Mouse (Mus musculus) small intestine, adult 2 months (tissue): Measurements from ENCODE around the gene Mus81. TPM values are rescaled to one million over a fixed set of nuclear protein-coding genes. Genes with fewer than 3 reads are reported as not detected.
"Not testable (repeated sequence)": the region's sequence is repeated elsewhere in the genome, so short reads cannot be mapped to it uniquely, and the experiment has no call there.

Experiments
- H3K27ac ChIP-seq: fragments of 200-500 bp; 2 replicates; pipeline ENCODE4 v1.5.1; 2012; ENCODE audit warnings: low read depth, low read length, control low read depth, inconsistent platforms; ENCODE audit not compliant: insufficient read depth
- H3K27me3 ChIP-seq: fragments of 200-500 bp; 2 replicates; pipeline ENCODE4 v1.6.1; 2012; ENCODE audit warnings: mild to moderate bottlenecking, moderate library complexity, low read length, inconsistent platforms; ENCODE audit not compliant: control insufficient read depth, insufficient read depth
- H3K36me3 ChIP-seq: fragments of 200-500 bp; 2 replicates; pipeline ENCODE4 v1.6.1; 2012; ENCODE audit warnings: mild to moderate bottlenecking, low read length, control low read depth, inconsistent platforms; ENCODE audit not compliant: control insufficient read depth, insufficient read depth
- H3K4me1 ChIP-seq: fragments of 200-500 bp; 2 replicates; pipeline ENCODE4 v1.6.1; 2012; ENCODE audit warnings: low read length, inconsistent platforms, mixed read lengths; ENCODE audit not compliant: control insufficient read depth, insufficient read depth, insufficient read length
- H3K4me3 ChIP-seq: fragments of 200-500 bp; 2 replicates; pipeline ENCODE4 v1.5.1; 2012; ENCODE audit warnings: low read depth, mild to moderate bottlenecking, control low read depth, inconsistent platforms, low read length, moderate library complexity
- CTCF ChIP-seq: fragments of 200-500 bp; IDR thresholded peaks from 2 replicates; pipeline ENCODE4 v1.5.1; 2012; ENCODE audit warnings: low read depth, mild to moderate bottlenecking, control low read depth, inconsistent platforms, low read length, moderate library complexity, mixed read lengths; ENCODE audit not compliant: insufficient replicate concordance, insufficient read length; ENCODE audit errors: extremely low read depth
- POLR2A ChIP-seq: fragments of 200-500 bp; IDR thresholded peaks from 2 replicates; pipeline ENCODE4 v1.6.1; 2012; ENCODE audit warnings: low read depth, mild to moderate bottlenecking, control low read depth, inconsistent platforms, low read length, moderate library complexity
- WGBS: fragments of 180-500 bp; shearing (Covaris S2); methylation state at CpG from one replicate; pipeline ENCODE4 v1.1.7; 2018; 5-methylcytosine and 5-hydroxymethylcytosine counted together
- polyA plus RNA-seq: library from polyadenylated mRNA; depleted of rRNA; stranded (reverse); fragments of >200 nt; gene quantifications from 2 replicates; pipeline ENCODE4 v1.2.3, GENCODE M21; 2012

Gene Mus81
- polyA plus RNA-seq, 1 experiment: 29.1 TPM

GRCm38 (mm10) chr19:5500330-5500875, 12.2 kb upstream of the Mus81 start:
- Histone ChIP-seq H3K27me3 (no peaks in the 10 kb centered on the region), H3K4me3 (no peak overlapping the region), H3K36me3 (peaks cover 18% of the 10 kb centered on the region), H3K4me1 (peaks cover 6% of the 10 kb centered on the region; the same call in 1 of the 2 replicates), H3K27ac (peak overlapping the region; percentile 77)
- no peak for TF ChIP-seq POLR2A
- no peak for TF ChIP-seq CTCF
- WGBS: 49% methylated on average over 2 of the region's 2 CpGs

- Histone ChIP-seq H3K36me3 (peaks cover 41% of the 10 kb centered on the region), H3K27me3 (no peaks in the 10 kb centered on the region), H3K4me1 (peaks cover 13% of the 10 kb centered on the region; the same call in 1 of the 2 replicates), H3K4me3 (no peak overlapping the region), H3K27ac (no peak overlapping the region)
- no peak for TF ChIP-seq CTCF
- no peak for TF ChIP-seq POLR2A
- WGBS: 81% methylated on average over 16 of the region's 16 CpGs
Observed at GRCm38 (mm10) chr19:5496052-5496370, 7.8 kb upstream of the Mus81 start.

- Histone ChIP-seq H3K4me1 (peaks cover 10% of the 10 kb centered on the region; the same call in 1 of the 2 replicates), H3K36me3 (peaks cover 41% of the 10 kb centered on the region), H3K4me3 (no peak overlapping the region), H3K27me3 (no peaks in the 10 kb centered on the region), H3K27ac (no peak overlapping the region)
- 78% methylated on average over 12 of the region's 12 CpGs for WGBS
- TF ChIP-seq CTCF: no peak
- no peak for TF ChIP-seq POLR2A
Observed at GRCm38 (mm10) chr19:5495353-5496051, 7.3 kb upstream of the Mus81 start.

GRCm38 (mm10) chr19:5494314-5494713, 6.1 kb upstream of the Mus81 start:
- Histone ChIP-seq H3K4me1 (peaks cover 8% of the 10 kb centered on the region; the same call in 1 of the 2 replicates), H3K27me3 (no peaks in the 10 kb centered on the region), H3K36me3 (peaks cover 41% of the 10 kb centered on the region), H3K4me3 (no peak overlapping the region), H3K27ac (peak overlapping the region; percentile 98)
- TF ChIP-seq CTCF (no peak), POLR2A (no peak)
- WGBS: 46% methylated on average over 3 of the region's 3 CpGs

GRCm38 (mm10) chr19:5493301-5493721, 5.1 kb upstream of the Mus81 start:
- peaks cover 41% of the 10 kb centered on the region for H3K36me3 ChIP-seq
- H3K4me3 ChIP-seq, H3K27ac ChIP-seq, H3K4me1 ChIP-seq, H3K27me3 ChIP-seq: not testable (repeated sequence)
- peak; percentile 23; the same call in 1 of the 2 replicates for TF ChIP-seq CTCF
- 49% methylated on average over 9 of the region's 9 CpGs for WGBS

GRCm38 (mm10) chr19:5492641-5493040, 4.4 kb upstream of the Mus81 start:
- H3K36me3 ChIP-seq: peaks cover 41% of the 10 kb centered on the region
- peaks cover 8% of the 10 kb centered on the region; the same call in 1 of the 2 replicates for H3K4me1 ChIP-seq
- H3K27me3 ChIP-seq: no peaks in the 10 kb centered on the region
- TF ChIP-seq CTCF (no peak), POLR2A (no peak)
- 74% methylated on average over 4 of the region's 4 CpGs for WGBS
- no peak overlapping the region for H3K27ac ChIP-seq
- H3K4me3 ChIP-seq: no peak overlapping the region

- TF ChIP-seq POLR2A (peak; percentile 78), CTCF (peak; percentile 12; the same call in 1 of the 2 replicates)
- under 1% methylated on average over 59 of the region's 59 CpGs for WGBS
- peaks cover 13% of the 10 kb centered on the region; the same call in 1 of the 2 replicates for H3K4me1 ChIP-seq
- H3K36me3 ChIP-seq: peaks cover 31% of the 10 kb centered on the region
- H3K27me3 ChIP-seq: no peaks in the 10 kb centered on the region
- H3K4me3 ChIP-seq: peak overlapping the region; percentile 89
- H3K27ac ChIP-seq: peak overlapping the region; percentile 100
Observed at GRCm38 (mm10) chr19:5490898-5491708, 2.9 kb upstream of the Mus81 start.
